Mouse (Mus musculus): ENCODE measurements around the gene Gm3854. TPM values are rescaled to one million over a fixed set of nuclear protein-coding genes. Genes with fewer than 3 reads are reported as not detected.
A peak's percentile ranks its signal among the peaks of the same experiment; 100 is the strongest.

Gene Gm3854
- polyA plus RNA-seq, 1 experiment from 2014 or later: 3.1 TPM

GRCm38 (mm10) chr7:6388971-6389370 lies 45.4 kb downstream of the Gm3854 start:
- no peaks in the 10 kb centered on the region for H3K27me3 ChIP-seq
- WGBS: 84% methylated on average over 5 of the region's 5 CpGs
- peaks cover 40% of the 10 kb centered on the region for H3K36me3 ChIP-seq
- H3K4me3 ChIP-seq: no peak overlapping the region
- H3K9ac ChIP-seq: no peak overlapping the region
- H3K4me1 ChIP-seq: 0 out of 2 replicates have a peak, but pooled peaks cover under 1% of the 10 kb centered on the region
- no peak overlapping the region for H3K4me2 ChIP-seq (replicated peaks)
- no peak for ATAC-seq (ENCODE audit: insufficient number of reproducible peaks, insufficient read depth, low FRiP score, low TSS enrichment)
- H3K9me3 ChIP-seq: no peaks in the 10 kb centered on the region
- no peak overlapping the region for H3K27ac ChIP-seq

GRCm38 (mm10) chr7:6389449-6389848 lies 45.9 kb downstream of the Gm3854 start:
- H3K27me3 ChIP-seq: no peaks in the 10 kb centered on the region
- WGBS: 68% methylated on average over 5 of the region's 5 CpGs
- no peak overlapping the region for H3K9ac ChIP-seq
- H3K36me3 ChIP-seq: peaks cover 43% of the 10 kb centered on the region
- H3K4me1 ChIP-seq: no peaks in the 10 kb centered on the region
- H3K4me2 ChIP-seq (replicated peaks): no peak overlapping the region
- no peak overlapping the region for H3K4me3 ChIP-seq
- H3K9me3 ChIP-seq: no peaks in the 10 kb centered on the region
- ATAC-seq (ENCODE audit: insufficient number of reproducible peaks, insufficient read depth, low FRiP score, low TSS enrichment): no peak
- H3K27ac ChIP-seq: no peak overlapping the region

- Histone ChIP-seq H3K36me3 (peaks cover 20% of the 10 kb centered on the region), H3K27ac (no peak within 1 kb of the TSS)
- 24% methylated on average over 25 of the region's 25 CpGs for WGBS
Observed at GRCm38 (mm10) chr7:6397996-6398975, 54.7 kb downstream of the Gm3854 start, which contains the start of gene Smim17. Smim17 (plus strand) TSS chr7:6398715.

More at GRCm38 (mm10) chr7:6397996-6398975, 54.7 kb downstream of the Gm3854 start, which contains the start of gene Smim17:
- peak within 1 kb of the TSS; percentile 55 for H3K4me2 ChIP-seq (replicated peaks)
- no peaks in the 10 kb centered on the region for H3K27me3 ChIP-seq
- H3K4me1 ChIP-seq: no peaks in the 10 kb centered on the region
- peak; percentile 71 for ATAC-seq (ENCODE audit: insufficient number of reproducible peaks, insufficient read depth, low FRiP score, low TSS enrichment)
- peak within 1 kb of the TSS; percentile 41 for H3K4me3 ChIP-seq
- no peaks in the 10 kb centered on the region for H3K9me3 ChIP-seq
- H3K9ac ChIP-seq: peak within 1 kb of the TSS; percentile 45

Other genes with a start within 250 kb of the Gm3854 start
- gene Zfp787, start 187.8 kb upstream of the Gm3854 start, polyA plus RNA-seq (2016; fragmentation: Nextera tagmentation; extraction: Ambion mirVana): 31.9 and 33.8 TPM in 2 replicates
- gene Zfp444, start 171.5 kb upstream of the Gm3854 start, polyA plus RNA-seq (2016; fragmentation: Nextera tagmentation; extraction: Ambion mirVana): 80.2 and 80.4 TPM in 2 replicates
- not detected in 2 replicates for gene Galp, start 146.7 kb upstream of the Gm3854 start, polyA plus RNA-seq (2016; fragmentation: Nextera tagmentation; extraction: Ambion mirVana)
- not detected in 2 replicates for gene Zscan5b, start 121.5 kb upstream of the Gm3854 start, polyA plus RNA-seq (2016; fragmentation: Nextera tagmentation; extraction: Ambion mirVana)
- not detected in 2 replicates for gene Epp13, start 91.0 kb upstream of the Gm3854 start, polyA plus RNA-seq (2016; fragmentation: Nextera tagmentation; extraction: Ambion mirVana)
- gene Zfp667, start 57.2 kb upstream of the Gm3854 start, polyA plus RNA-seq (2016; fragmentation: Nextera tagmentation; extraction: Ambion mirVana): 6.4 and 8.4 TPM in 2 replicates
- gene Zfp583, start 12.5 kb upstream of the Gm3854 start, polyA plus RNA-seq (2016; fragmentation: Nextera tagmentation; extraction: Ambion mirVana): 8.6 and 9.4 TPM in 2 replicates
- 2.7 and 2.8 TPM in 2 replicates for gene Zfp78, start 19.5 kb downstream of the Gm3854 start, polyA plus RNA-seq (2016; fragmentation: Nextera tagmentation; extraction: Ambion mirVana)
- 12.6 and 13.1 TPM in 2 replicates for gene Zfp28, start 39.5 kb downstream of the Gm3854 start, polyA plus RNA-seq (2016; fragmentation: Nextera tagmentation; extraction: Ambion mirVana)
- 0.20 TPM in 1 of 2 replicates, not detected in the other for gene Smim17, start 55.0 kb downstream of the Gm3854 start, polyA plus RNA-seq (2016; fragmentation: Nextera tagmentation; extraction: Ambion mirVana)
- 0.05 TPM in 1 of 2 replicates, not detected in the other for gene Gm20715, start 66.5 kb downstream of the Gm3854 start, polyA plus RNA-seq (2016; fragmentation: Nextera tagmentation; extraction: Ambion mirVana)
- gene Olfr1344, start 94.9 kb downstream of the Gm3854 start, polyA plus RNA-seq (2016; fragmentation: Nextera tagmentation; extraction: Ambion mirVana): not detected in 2 replicates
- not detected in 2 replicates for gene Olfr1336, start 112.4 kb downstream of the Gm3854 start, polyA plus RNA-seq (2016; fragmentation: Nextera tagmentation; extraction: Ambion mirVana)
- not detected in 2 replicates for gene Olfr1346, start 123.3 kb downstream of the Gm3854 start, polyA plus RNA-seq (2016; fragmentation: Nextera tagmentation; extraction: Ambion mirVana)
- gene Olfr5, start 143.2 kb downstream of the Gm3854 start, polyA plus RNA-seq (2016; fragmentation: Nextera tagmentation; extraction: Ambion mirVana): not detected in 2 replicates
- not detected in 2 replicates for gene Olfr1347, start 156.0 kb downstream of the Gm3854 start, polyA plus RNA-seq (2016; fragmentation: Nextera tagmentation; extraction: Ambion mirVana)
- gene Olfr1348, start 165.0 kb downstream of the Gm3854 start, polyA plus RNA-seq (2016; fragmentation: Nextera tagmentation; extraction: Ambion mirVana): not detected in 2 replicates
- not detected in 2 replicates for gene Olfr1349, start 179.2 kb downstream of the Gm3854 start, polyA plus RNA-seq (2016; fragmentation: Nextera tagmentation; extraction: Ambion mirVana)
- not detected in 2 replicates for gene Olfr1350, start 221.1 kb downstream of the Gm3854 start, polyA plus RNA-seq (2016; fragmentation: Nextera tagmentation; extraction: Ambion mirVana)

All from embryonic facial prominence, embryonic 12.5 days (tissue).